Mouse (Mus musculus) E14TG2a.4 (cell line): Measurements from ENCODE around the gene Pparg.

ENCODE experiments used
- CTCF ChIP-seq: conservative IDR thresholded peaks from 2 replicates; pipeline ENCODE4 v1.5.1; 2014; ENCODE audit warnings: low read length
- NANOG ChIP-seq: IDR thresholded peaks from 2 replicates; pipeline ENCODE4 v1.6.1; 2014; ENCODE audit warnings: borderline replicate concordance, low read length, mixed read lengths
- POU5F1 ChIP-seq: IDR thresholded peaks from 2 replicates; pipeline ENCODE4 v1.6.1; 2014; ENCODE audit warnings: low read length, borderline replicate concordance

DNA sequence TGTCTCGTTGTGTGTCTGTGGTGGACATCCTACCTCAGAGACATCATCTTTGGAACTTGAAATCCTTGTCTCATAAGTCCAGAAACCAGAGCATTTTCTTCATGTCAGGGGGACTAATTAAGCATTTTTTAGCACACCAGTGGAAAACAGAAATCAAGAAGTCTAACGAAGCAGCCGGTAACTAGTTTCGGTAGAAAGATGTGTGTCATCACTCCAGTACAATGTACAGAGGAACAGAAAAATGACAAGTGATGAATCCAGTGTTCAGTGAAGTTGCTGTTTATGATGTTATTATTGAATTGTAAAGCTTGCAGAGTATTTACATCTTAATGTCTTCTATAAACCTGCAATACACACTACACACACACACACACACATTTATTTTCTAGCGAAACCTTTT, 19.8 kb downstream of the Pparg start:
- TF ChIP-seq CTCF = no peak
- no peak for TF ChIP-seq POU5F1
- TF ChIP-seq NANOG = no peak
